Mouse (Mus musculus) left cerebral cortex, adult 11 months (tissue): ENCODE measurements at regions not wholly inside any gene's neighbourhood (a gene's known extent, or its start where the extent isn't known, plus 50 kb on each side); places are given as distances from the start of the nearest gene placed in this dataset.
A peak's percentile ranks its signal among the peaks of the same experiment; 100 is the strongest.

Source experiments
- DNase-seq: peaks from one replicate; pipeline ENCODE4 v3.0.0; 2022; ENCODE audit warnings: low spot score

DNA sequence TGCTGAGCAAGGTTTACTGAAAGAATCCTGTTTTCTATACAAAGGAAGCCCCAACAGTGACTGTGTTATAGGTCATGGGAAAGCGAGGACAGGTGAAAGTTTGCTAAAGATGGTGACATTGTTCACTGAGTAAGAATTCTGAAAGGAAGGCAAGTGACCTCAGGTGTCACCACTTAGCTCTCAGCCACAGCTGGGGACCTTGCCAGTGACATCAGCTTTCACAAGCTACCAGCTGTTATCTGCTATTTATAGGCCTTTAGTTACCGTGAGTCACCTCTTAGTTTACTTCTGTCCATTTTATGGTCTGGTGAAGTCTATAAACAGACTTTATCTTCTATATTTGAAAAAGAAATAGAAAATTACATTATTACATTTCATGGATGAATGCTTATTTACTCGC, 65.4 kb upstream of the Mtpn start:
- no peak for DNase-seq

DNA sequence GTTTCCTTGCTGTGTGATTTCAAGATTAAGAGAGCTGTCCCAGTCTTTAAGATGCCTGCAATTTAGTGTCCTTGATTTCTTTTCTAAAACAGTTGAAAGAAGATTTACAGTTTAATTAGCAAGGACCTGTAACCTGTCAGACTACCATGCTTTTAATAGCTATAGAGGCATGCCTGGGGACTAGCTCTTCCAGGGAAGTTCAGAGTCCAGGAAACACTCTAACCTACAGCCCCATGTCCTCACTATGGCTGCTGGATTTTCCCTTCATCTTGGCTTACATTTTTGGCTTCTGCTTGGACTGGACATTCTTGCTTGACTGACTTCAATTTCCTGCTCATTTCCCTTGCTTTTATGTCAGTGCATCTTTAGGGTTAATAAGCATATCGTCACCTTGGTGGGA, 61.7 kb upstream of the Mtpn start:
- no peak for DNase-seq

DNA sequence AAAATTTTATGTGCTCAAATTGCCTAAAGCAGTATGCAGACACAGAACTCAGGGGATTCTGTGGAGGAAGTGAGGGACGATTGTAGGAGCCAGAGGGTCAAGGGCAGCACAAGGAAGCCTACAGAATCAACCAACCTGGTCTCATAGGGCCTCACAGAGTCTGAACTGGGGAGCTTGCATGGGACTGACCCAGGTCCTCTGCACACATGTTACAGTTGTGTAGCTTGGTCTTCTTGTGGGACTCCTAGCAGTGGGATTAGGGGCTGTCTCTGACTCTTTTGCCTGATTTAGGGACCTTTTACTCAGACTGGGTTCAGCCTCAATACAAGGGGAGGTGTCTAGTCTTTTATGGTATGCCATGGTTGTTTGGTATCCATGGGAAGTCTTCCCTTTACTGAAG, 60.2 kb upstream of the Mtpn start:
- DNase-seq = no peak

DNA sequence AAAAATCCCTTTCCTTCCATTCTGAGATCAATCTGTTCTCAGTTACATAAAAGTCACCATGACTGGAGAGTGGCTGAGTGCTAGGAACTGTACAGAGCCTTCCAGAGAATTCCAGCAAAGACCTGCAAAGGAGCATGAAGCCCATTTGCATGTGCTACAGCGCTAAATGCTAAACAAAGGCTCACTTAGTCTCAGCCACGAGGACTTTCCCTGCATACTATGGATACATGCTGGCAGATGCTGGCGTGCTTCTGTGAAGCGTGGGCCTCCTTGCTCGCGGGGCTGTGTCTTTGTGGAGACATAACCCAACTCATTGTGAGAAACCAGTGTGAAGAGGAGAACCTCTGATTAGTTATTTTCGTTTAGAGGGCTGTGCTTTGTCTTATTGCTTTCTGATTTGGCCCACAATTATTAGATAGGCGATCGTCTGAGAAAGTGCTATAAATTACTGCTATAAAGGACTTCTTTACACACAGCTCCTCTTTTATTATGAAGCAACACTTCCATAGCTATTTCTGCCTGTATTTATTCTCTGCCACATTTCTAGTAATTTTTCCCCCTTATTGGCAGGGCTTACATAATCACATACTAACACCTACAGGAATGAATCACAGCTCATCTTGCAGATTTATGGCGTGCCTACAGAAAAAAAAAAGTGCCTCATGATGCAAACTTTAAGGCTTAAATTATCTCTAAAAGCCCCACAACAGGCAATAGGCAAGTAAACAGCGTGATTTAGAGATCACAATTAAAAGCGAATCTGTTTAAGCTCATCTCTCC, 58.9 kb upstream of the Mtpn start:
- peak; percentile 77 for DNase-seq

DNA sequence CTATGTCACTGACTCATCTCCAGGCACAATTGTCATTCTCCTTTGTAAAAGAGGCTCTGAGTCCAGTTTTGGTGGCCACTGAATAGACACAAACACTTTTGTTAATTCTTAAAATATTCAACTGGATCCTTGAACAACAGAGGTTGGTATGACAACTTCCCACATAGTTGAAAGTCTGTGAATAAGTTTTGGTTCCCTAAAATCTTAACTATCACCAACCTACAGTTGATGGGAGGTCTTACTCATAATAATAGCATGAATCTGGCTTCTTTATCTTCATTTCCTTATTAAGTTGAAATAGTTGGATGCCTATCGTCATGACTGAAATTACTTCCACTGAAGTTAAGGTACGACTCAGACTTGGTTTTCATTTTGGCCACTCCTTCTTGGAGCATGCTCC, 55.3 kb upstream of the Mtpn start:
- DNase-seq = no peak

DNA sequence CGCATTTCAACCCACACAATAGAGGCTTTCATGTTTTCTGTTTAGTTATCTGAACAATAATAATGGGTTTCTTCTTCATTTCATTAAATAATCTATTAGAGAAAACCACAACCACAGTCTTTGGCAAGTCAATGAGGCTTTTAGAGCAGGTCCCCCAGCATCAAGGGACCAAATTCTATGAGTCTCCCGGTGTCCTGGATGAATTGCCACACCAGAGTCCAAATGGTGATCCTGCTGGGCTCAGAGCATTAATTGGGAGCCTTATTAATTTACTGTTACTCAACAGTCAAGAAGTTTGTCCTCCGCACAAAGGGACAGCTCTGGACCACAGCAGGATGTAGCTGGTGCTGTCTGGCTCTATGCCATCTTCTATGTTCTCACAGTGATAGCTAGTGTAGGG, 52.5 kb upstream of the Mtpn start:
- no peak for DNase-seq
